Mouse (Mus musculus): ENCODE measurements at regions not wholly inside any gene's neighbourhood (a gene's known extent, or its start where the extent isn't known, plus 50 kb on each side); places are given as distances from the start of the nearest gene placed in this dataset.

DNA sequence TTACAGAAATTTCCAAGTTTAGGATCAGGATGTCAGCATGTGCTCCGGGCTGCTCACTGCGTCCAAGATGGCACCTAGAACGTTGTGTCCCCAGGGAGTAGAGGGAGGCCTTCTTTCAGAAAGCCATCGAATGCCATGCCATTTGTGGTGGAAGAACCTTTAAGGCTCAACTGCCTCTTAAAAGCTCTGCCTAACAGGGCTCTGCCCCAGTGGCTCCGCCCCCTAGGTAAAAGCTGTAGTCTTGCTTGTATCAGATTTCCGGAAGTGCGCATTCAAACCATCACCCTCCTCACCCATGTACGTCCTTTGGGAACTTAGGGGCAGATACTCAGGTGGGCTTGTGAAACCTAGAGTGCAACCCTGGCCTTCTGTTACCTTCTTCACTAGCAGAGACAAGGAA, 54.0 kb upstream of the Psmd7 start:
- 68% methylated on average over 8 of the region's 8 CpGs for WGBS (ENCODE audit: insufficient replicate concordance)
- H3K9ac ChIP-seq (ENCODE audit: low read depth, low read length): no peak overlapping the region
- H3K9me3 ChIP-seq (replicated peaks; ENCODE audit: control insufficient read depth, low read length): no peaks in the 10 kb centered on the region
- H3K27ac ChIP-seq (ENCODE audit: low read depth, low read length): no peak overlapping the region
- no peaks in the 10 kb centered on the region for H3K27me3 ChIP-seq (ENCODE audit: control insufficient read depth, insufficient read depth, low read length)
- H3K4me3 ChIP-seq (ENCODE audit: low read depth, low read length): no peak overlapping the region
- no peaks in the 10 kb centered on the region for H3K36me3 ChIP-seq (ENCODE audit: control insufficient read depth, insufficient read depth, low read length)
- no peak for ATAC-seq (replicated peaks; ENCODE audit: insufficient number of reproducible peaks, low FRiP score, low TSS enrichment)
- H3K4me2 ChIP-seq: no peak overlapping the region
- H3K4me1 ChIP-seq (ENCODE audit: control insufficient read depth, insufficient read depth, low read length): no peaks in the 10 kb centered on the region

- ATAC-seq (replicated peaks; ENCODE audit: insufficient number of reproducible peaks, low FRiP score, low TSS enrichment): no peak
Observed at GRCm38 (mm10) chr8:107647936-107648335, 59.7 kb upstream of the Psmd7 start.

DNA sequence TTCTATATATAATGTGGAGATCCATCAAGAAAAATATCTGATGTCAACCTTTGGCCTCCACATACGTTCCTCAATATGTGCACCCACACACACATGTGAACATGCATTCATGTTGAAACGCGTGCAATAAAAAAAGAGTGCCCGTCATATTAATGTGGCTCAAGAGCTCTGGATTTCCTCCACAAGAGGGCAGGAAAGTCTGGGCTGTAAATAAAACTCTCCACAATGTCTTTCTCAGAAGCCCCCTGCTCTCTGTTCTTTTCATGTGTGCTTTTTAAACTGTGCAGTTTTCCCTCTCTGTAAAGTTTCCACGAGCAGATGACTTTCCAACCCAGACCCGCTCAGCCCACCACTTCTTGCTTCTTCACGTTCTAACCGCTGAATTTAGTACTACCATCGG, 62.0 kb upstream of the Psmd7 start:
- WGBS (ENCODE audit: insufficient replicate concordance): 88% methylated on average over 9 of the region's 9 CpGs
- H3K27ac ChIP-seq (ENCODE audit: low read depth, low read length): no peak overlapping the region
- H3K4me1 ChIP-seq (ENCODE audit: control insufficient read depth, insufficient read depth, low read length): no peaks in the 10 kb centered on the region
- no peak overlapping the region for H3K9ac ChIP-seq (ENCODE audit: low read depth, low read length)
- ATAC-seq (replicated peaks; ENCODE audit: insufficient number of reproducible peaks, low FRiP score, low TSS enrichment): no peak
- no peaks in the 10 kb centered on the region for H3K9me3 ChIP-seq (replicated peaks; ENCODE audit: control insufficient read depth, low read length)
- H3K4me3 ChIP-seq (ENCODE audit: low read depth, low read length): no peak overlapping the region
- no peak overlapping the region for H3K4me2 ChIP-seq
- no peaks in the 10 kb centered on the region for H3K36me3 ChIP-seq (ENCODE audit: control insufficient read depth, insufficient read depth, low read length)
- H3K27me3 ChIP-seq (ENCODE audit: control insufficient read depth, insufficient read depth, low read length): no peaks in the 10 kb centered on the region

More at GRCm38 (mm10) chr8:107647936-107648335, 59.7 kb upstream of the Psmd7 start:
- H3K36me3 ChIP-seq (ENCODE audit: control insufficient read depth, insufficient read depth, low read length): no peaks in the 10 kb centered on the region
- no peak overlapping the region for H3K27ac ChIP-seq (ENCODE audit: low read depth, low read length)
- no peaks in the 10 kb centered on the region for H3K4me1 ChIP-seq (ENCODE audit: control insufficient read depth, insufficient read depth, low read length)
- 76% methylated on average over 8 of the region's 8 CpGs for WGBS (ENCODE audit: insufficient replicate concordance)
- no peak overlapping the region for H3K9ac ChIP-seq (ENCODE audit: low read depth, low read length)
- H3K27me3 ChIP-seq (ENCODE audit: control insufficient read depth, insufficient read depth, low read length): no peaks in the 10 kb centered on the region
- H3K9me3 ChIP-seq (replicated peaks; ENCODE audit: control insufficient read depth, low read length): no peaks in the 10 kb centered on the region
- no peak overlapping the region for H3K4me2 ChIP-seq
- no peak overlapping the region for H3K4me3 ChIP-seq (ENCODE audit: low read depth, low read length)

GRCm38 (mm10) chr8:107651424-107651823, 63.2 kb upstream of the Psmd7 start:
- Histone ChIP-seq H3K4me1 (ENCODE audit: control insufficient read depth, insufficient read depth, low read length) (no peaks in the 10 kb centered on the region), H3K9me3 (replicated peaks; ENCODE audit: control insufficient read depth, low read length) (no peaks in the 10 kb centered on the region), H3K4me3 (ENCODE audit: low read depth, low read length) (no peak overlapping the region), H3K36me3 (ENCODE audit: control insufficient read depth, insufficient read depth, low read length) (no peaks in the 10 kb centered on the region), H3K9ac (ENCODE audit: low read depth, low read length) (no peak overlapping the region), H3K4me2 (no peak overlapping the region), H3K27ac (ENCODE audit: low read depth, low read length) (no peak overlapping the region), H3K27me3 (ENCODE audit: control insufficient read depth, insufficient read depth, low read length) (no peaks in the 10 kb centered on the region)
- WGBS (ENCODE audit: insufficient replicate concordance): 86% methylated on average over 11 of the region's 11 CpGs
- no peak for ATAC-seq (replicated peaks; ENCODE audit: insufficient number of reproducible peaks, low FRiP score, low TSS enrichment)

GRCm38 (mm10) chr8:107652226-107652625, 64.0 kb upstream of the Psmd7 start:
- WGBS (ENCODE audit: insufficient replicate concordance): 68% methylated on average over 8 of the region's 8 CpGs
- H3K4me2 ChIP-seq: no peak overlapping the region

DNA sequence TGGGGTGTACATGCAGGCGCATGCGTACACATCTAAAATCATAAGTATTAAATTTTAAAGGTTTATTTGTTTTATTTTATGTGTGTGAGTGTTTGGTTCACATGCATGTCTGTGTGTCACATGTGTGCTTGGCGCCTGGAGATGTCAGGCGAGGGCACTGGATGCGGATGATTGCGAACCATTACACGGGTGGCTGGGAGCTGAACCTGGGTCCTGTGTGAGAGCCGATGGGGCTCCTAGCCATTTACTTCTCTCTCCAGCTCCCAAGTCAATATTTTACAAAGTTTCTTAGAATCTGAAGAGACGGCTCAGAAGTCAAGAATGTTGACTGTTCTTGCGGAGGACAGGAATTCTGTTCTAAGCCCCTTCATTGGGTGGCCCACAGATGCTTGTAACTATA, 65.4 kb upstream of the Psmd7 start:
- 90% methylated on average over 10 of the region's 10 CpGs for WGBS (ENCODE audit: insufficient replicate concordance)
- no peak overlapping the region for H3K4me3 ChIP-seq (ENCODE audit: low read depth, low read length)
- no peak for ATAC-seq (replicated peaks; ENCODE audit: insufficient number of reproducible peaks, low FRiP score, low TSS enrichment)
- H3K4me1 ChIP-seq (ENCODE audit: control insufficient read depth, insufficient read depth, low read length): no peaks in the 10 kb centered on the region
- no peak overlapping the region for H3K27ac ChIP-seq (ENCODE audit: low read depth, low read length)
- H3K4me2 ChIP-seq: no peak overlapping the region
- H3K36me3 ChIP-seq (ENCODE audit: control insufficient read depth, insufficient read depth, low read length): no peaks in the 10 kb centered on the region
- H3K9me3 ChIP-seq (replicated peaks; ENCODE audit: control insufficient read depth, low read length): no peaks in the 10 kb centered on the region
- no peak overlapping the region for H3K9ac ChIP-seq (ENCODE audit: low read depth, low read length)
- H3K27me3 ChIP-seq (ENCODE audit: control insufficient read depth, insufficient read depth, low read length): no peaks in the 10 kb centered on the region

More at GRCm38 (mm10) chr8:107652226-107652625, 64.0 kb upstream of the Psmd7 start:
- no peaks in the 10 kb centered on the region for H3K36me3 ChIP-seq (ENCODE audit: control insufficient read depth, insufficient read depth, low read length)
- no peak overlapping the region for H3K9ac ChIP-seq (ENCODE audit: low read depth, low read length)
- no peak overlapping the region for H3K4me3 ChIP-seq (ENCODE audit: low read depth, low read length)
- H3K4me1 ChIP-seq (ENCODE audit: control insufficient read depth, insufficient read depth, low read length): no peaks in the 10 kb centered on the region
- no peak for ATAC-seq (replicated peaks; ENCODE audit: insufficient number of reproducible peaks, low FRiP score, low TSS enrichment)
- no peaks in the 10 kb centered on the region for H3K27me3 ChIP-seq (ENCODE audit: control insufficient read depth, insufficient read depth, low read length)
- no peaks in the 10 kb centered on the region for H3K9me3 ChIP-seq (replicated peaks; ENCODE audit: control insufficient read depth, low read length)
- H3K27ac ChIP-seq (ENCODE audit: low read depth, low read length): no peak overlapping the region

DNA sequence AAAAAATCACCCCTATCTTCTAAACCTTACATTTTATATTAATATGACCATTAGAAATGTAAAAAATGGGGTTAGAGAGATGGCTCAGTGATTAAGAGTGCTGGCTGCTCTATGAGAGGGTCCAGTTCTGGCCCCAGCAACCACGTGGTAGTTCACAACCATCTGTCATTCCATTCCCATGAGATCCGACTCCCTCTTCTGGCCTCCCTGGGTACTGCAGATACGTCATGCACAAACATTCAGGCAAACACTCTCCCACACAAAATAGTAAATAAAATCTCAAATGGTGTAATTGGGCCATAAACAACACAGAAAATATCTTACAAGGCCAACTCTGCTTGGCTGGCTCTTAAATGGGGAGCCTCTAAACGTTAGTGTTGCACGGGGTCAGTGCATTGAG, 68.4 kb upstream of the Psmd7 start:
- no peak for ATAC-seq (replicated peaks; ENCODE audit: insufficient number of reproducible peaks, low FRiP score, low TSS enrichment)
- H3K9ac ChIP-seq (ENCODE audit: low read depth, low read length): no peak overlapping the region
- no peaks in the 10 kb centered on the region for H3K27me3 ChIP-seq (ENCODE audit: control insufficient read depth, insufficient read depth, low read length)
- 68% methylated on average over 5 of the region's 5 CpGs for WGBS (ENCODE audit: insufficient replicate concordance)
- H3K4me1 ChIP-seq (ENCODE audit: control insufficient read depth, insufficient read depth, low read length): no peaks in the 10 kb centered on the region
- no peak overlapping the region for H3K4me3 ChIP-seq (ENCODE audit: low read depth, low read length)
- no peak overlapping the region for H3K4me2 ChIP-seq
- no peaks in the 10 kb centered on the region for H3K9me3 ChIP-seq (replicated peaks; ENCODE audit: control insufficient read depth, low read length)
- no peaks in the 10 kb centered on the region for H3K36me3 ChIP-seq (ENCODE audit: control insufficient read depth, insufficient read depth, low read length)
- H3K27ac ChIP-seq (ENCODE audit: low read depth, low read length): no peak overlapping the region

DNA sequence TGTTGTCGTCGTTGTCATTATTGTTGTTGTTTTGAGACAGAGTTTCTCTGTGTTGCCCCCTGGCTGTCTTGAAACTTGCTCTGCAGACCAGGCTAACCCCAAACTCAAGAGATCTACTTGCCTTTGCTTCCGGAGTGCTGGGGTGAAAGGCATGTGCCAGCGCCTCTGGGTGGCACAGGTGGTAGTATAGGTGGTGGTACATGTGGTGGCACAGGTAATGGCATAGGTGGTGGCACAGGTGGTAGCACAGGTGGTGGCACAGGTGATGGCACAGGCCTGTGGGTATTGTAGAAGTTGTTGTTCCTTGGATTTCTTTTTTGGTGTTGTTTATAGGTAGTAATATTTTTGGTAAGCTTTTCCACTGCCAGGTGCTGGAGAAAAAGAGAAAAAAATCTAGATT, 69.5 kb upstream of the Psmd7 start:
- H3K27me3 ChIP-seq (ENCODE audit: control insufficient read depth, insufficient read depth, low read length): no peaks in the 10 kb centered on the region
- H3K9me3 ChIP-seq (replicated peaks; ENCODE audit: control insufficient read depth, low read length): no peaks in the 10 kb centered on the region
- H3K4me2 ChIP-seq: no peak overlapping the region
- no peak for ATAC-seq (replicated peaks; ENCODE audit: insufficient number of reproducible peaks, low FRiP score, low TSS enrichment)
- H3K9ac ChIP-seq (ENCODE audit: low read depth, low read length): no peak overlapping the region
- no peak overlapping the region for H3K27ac ChIP-seq (ENCODE audit: low read depth, low read length)
- H3K36me3 ChIP-seq (ENCODE audit: control insufficient read depth, insufficient read depth, low read length): no peaks in the 10 kb centered on the region
- no peak overlapping the region for H3K4me3 ChIP-seq (ENCODE audit: low read depth, low read length)
- no peaks in the 10 kb centered on the region for H3K4me1 ChIP-seq (ENCODE audit: control insufficient read depth, insufficient read depth, low read length)
- 87% methylated on average over 4 of the region's 4 CpGs for WGBS (ENCODE audit: insufficient replicate concordance)

- no peaks in the 10 kb centered on the region for H3K27me3 ChIP-seq (ENCODE audit: control insufficient read depth, insufficient read depth, low read length)
- H3K9ac ChIP-seq (ENCODE audit: low read depth, low read length): no peak overlapping the region
- H3K36me3 ChIP-seq (ENCODE audit: control insufficient read depth, insufficient read depth, low read length): no peaks in the 10 kb centered on the region
- WGBS (ENCODE audit: insufficient replicate concordance): 85% methylated on average over 6 of the region's 6 CpGs
- H3K9me3 ChIP-seq (replicated peaks; ENCODE audit: control insufficient read depth, low read length): no peaks in the 10 kb centered on the region
- ATAC-seq (replicated peaks; ENCODE audit: insufficient number of reproducible peaks, low FRiP score, low TSS enrichment): no peak
- H3K27ac ChIP-seq (ENCODE audit: low read depth, low read length): no peak overlapping the region
- no peaks in the 10 kb centered on the region for H3K4me1 ChIP-seq (ENCODE audit: control insufficient read depth, insufficient read depth, low read length)
- H3K4me3 ChIP-seq (ENCODE audit: low read depth, low read length): no peak overlapping the region
- no peak overlapping the region for H3K4me2 ChIP-seq
Observed at GRCm38 (mm10) chr8:107658386-107658785, 70.1 kb upstream of the Psmd7 start.

Data from heart, embryonic 11.5 days (tissue).